Mouse (Mus musculus): ENCODE data around the gene Gins2.

Gene Gins2

GRCm38 (mm10) chr8:120599504-120599903, 10.4 kb upstream of the Gins2 start:
- peak; percentile 74 for DNase-seq (ENCODE audit: low spot score)

DNA sequence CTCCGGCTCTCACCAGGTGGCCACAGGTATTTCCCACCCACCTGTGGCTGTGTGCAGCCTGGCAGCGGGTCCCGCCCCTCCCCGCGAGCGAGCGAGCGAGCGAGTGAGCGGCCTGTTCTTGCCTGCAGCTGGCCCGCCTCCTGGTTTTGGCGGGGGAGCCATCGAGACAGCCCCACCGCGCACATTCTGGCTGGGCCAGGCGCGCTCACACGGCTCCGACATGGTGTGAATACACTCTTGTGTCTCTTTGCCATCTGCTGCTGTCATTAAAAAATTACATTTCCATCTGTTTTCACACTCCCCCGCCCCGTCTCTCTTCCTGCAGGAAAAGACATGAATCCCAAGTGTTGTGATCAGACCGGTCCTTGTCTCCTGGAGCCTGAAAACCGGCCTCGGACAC, 9.5 kb upstream of the Gins2 start:
- no peak for DNase-seq (ENCODE audit: low spot score)

DNA sequence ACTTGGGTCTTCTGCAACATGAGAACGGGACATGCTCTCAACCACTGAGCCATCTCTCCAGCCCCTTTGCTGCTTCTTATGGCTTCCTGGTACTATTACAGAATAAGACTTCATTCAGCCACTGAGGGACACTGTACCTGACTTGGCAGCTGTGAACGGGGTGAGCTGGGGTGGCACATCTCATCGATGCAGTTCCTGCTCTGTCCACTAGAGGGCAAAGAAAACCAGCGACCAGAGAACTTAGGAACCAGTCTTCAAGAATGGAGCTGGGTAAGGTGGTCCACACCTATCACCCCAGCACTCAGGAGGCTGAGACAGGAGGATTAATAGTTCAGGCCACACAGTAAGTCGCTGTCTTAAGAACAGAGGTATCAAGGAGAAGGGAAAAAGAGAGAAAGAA, 6.9 kb upstream of the Gins2 start:
- DNase-seq (ENCODE audit: low spot score): peak; percentile 81

DNA sequence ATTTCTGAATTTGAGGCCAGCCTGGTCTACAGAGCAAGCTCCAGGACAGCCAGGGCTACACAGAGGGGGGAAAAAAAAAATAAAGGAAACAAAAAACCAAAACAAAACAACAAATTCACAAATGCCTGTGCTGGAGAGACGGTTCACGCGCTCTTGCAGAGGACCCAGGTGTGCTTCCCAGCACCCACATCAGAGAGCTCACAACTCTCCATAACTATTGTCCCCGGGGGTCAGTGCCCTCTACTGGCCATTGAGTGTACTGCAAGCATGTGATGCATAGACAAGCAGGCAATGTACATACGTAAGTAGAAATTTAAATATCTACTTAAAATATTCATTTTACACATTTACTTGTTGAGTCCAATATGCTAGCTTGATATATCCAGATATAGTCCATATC, 5.5 kb upstream of the Gins2 start:
- DNase-seq (ENCODE audit: low spot score): no peak

GRCm38 (mm10) chr8:120591587-120592292, 2.6 kb upstream of the Gins2 start:
- no peak for DNase-seq (ENCODE audit: low spot score)

DNA sequence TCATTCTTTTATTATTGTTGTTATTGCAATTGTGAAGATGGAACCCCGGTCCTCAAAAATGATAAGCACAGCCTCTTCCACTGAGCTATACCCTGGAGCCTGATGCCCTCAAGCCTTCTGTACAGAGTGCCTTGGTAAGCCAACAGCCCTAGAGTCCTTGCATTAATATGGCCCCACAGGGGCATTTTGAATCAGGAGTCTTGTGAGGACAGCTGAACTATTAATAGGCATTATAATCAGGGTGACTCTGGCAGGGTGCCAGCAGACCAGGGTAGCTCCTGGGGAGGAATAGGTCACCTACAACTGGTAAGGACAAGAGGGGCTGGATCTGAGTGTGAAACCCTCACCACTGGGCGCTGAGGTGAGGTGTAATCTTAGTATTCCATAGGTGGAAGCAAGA, 817 bp upstream of the Gins2 start:
- DNase-seq (ENCODE audit: low spot score): peak; percentile 55

GRCm38 (mm10) chr8:120585521-120585920, 3.6 kb downstream of the Gins2 start:
- DNase-seq (ENCODE audit: low spot score): no peak

- DNase-seq (ENCODE audit: low spot score): no peak
Observed at GRCm38 (mm10) chr8:120581811-120582210, 7.3 kb downstream of the Gins2 start.

DNA sequence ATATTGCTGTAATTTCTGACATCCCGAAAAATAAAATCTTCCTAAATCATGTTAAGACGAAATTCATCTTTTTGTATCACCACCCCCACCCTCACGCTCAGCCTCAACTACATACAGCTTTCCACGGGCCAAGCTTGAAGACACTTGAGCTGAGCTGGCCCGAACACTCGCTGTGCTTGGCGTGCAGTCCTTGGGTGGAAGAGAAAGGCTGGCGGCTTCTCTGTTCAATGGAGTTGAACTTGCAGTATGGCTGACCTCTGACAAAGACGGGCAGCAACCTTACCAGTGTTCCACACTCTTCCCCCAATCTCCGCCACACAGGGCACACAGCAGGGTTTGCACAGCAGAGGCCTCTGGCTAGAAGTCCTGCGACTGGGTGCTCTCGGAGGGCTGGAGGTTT, 7.8 kb downstream of the Gins2 start:
- no peak for DNase-seq (ENCODE audit: low spot score)

- no peak for DNase-seq (ENCODE audit: low spot score)
Observed at GRCm38 (mm10) chr8:120580336-120581000, 8.6 kb downstream of the Gins2 start.

- DNase-seq (ENCODE audit: low spot score): no peak
Observed at GRCm38 (mm10) chr8:120577821-120578220, 11.3 kb downstream of the Gins2 start.

DNA sequence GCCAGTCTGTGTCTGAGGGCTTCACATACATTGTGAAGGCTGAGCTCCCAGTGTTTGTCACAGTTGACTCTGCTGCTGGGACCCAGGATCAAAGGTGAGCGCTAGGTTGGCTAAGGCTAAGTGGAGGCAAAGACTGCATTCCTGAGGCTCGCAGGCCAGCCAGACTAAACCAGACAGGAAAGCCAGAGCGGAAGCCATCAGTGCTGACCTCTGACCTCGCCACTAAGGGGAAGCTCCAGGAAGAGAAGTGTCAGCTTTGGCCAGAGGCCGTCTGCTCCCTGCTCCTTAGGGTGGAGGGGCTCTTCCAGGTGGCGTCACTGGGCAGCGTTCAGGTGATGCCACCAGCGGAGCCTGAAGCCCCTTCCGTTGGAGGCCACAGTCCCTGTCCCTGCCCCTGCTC, 13.3 kb downstream of the Gins2 start:
- no peak for DNase-seq (ENCODE audit: low spot score)

DNA sequence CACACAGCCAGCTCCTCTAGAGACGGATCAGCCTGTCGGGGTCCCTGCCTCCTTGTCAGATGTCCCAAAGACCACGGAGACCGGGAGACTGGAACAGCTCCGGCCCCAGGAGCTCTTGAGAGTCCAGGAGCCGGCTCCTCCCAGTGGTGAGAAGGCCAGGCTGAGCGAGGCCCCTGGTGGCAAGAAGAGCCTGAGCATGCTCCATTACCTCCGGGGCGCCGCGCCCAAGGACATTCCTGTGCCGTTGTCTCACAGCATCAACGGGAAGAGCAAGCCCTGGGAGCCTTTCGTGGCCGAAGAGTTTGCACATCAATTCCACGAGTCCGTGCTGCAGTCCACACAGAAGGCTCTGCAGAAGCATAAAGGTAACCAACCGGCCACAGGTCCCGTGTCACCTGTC, 14.2 kb downstream of the Gins2 start:
- DNase-seq (ENCODE audit: low spot score): peak; percentile 70

- no peak for DNase-seq (ENCODE audit: low spot score)
Observed at GRCm38 (mm10) chr8:120573866-120574265, 15.2 kb downstream of the Gins2 start.

- DNase-seq (ENCODE audit: low spot score): no peak
Observed at GRCm38 (mm10) chr8:120572534-120572933, 16.6 kb downstream of the Gins2 start.

DNA sequence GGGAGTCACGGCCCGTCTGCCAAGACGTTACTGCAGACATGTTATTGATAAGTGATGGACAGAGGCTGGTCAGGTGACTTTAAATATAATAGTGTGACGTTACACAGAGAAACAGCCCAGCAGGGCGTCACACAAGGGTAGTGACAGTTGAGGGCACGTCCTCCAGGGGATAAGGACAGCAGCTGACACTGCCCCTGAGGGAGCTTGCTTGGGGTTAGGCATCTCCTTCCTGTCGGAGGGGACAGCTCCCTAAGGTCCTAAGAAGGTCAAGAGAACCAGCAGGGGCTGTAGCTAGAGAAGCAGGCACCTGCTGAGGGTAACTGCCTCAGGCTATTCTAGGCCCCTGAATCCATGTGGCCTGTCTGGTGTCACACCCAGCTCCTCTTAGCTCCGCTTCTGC, 17.5 kb downstream of the Gins2 start:
- DNase-seq (ENCODE audit: low spot score): no peak

- DNase-seq (ENCODE audit: low spot score): peak; percentile 93
Observed at GRCm38 (mm10) chr8:120569939-120570715, 19.0 kb downstream of the Gins2 start.

GRCm38 (mm10) chr8:120569123-120569522, 20.0 kb downstream of the Gins2 start:
- DNase-seq (ENCODE audit: low spot score): no peak

- DNase-seq (ENCODE audit: low spot score): no peak
Observed at GRCm38 (mm10) chr8:120568164-120568798, 20.8 kb downstream of the Gins2 start.

DNA sequence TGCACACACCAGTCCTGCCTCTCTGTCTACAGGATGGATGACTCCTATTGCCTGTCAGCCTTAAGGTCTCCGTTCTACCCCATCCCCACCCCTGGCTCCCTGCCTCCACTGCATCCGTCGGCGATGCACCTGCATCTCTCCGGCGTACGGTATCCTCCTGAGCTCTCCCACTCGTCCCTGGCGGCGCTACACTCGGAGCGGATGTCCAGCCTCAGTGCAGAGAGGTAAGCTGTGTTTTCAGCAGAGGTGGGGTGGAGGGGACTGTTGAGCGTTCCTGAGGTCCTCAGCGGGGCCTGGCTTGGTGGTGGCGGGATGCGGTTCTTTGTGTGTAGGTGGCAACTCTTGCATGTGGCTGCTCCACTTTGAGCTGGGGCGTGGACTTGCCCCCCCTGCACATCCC, 21.4 kb downstream of the Gins2 start:
- DNase-seq (ENCODE audit: low spot score): no peak

GRCm38 (mm10) chr8:120566681-120567080, 22.4 kb downstream of the Gins2 start:
- peak; percentile 68 for DNase-seq (ENCODE audit: low spot score)

DNA sequence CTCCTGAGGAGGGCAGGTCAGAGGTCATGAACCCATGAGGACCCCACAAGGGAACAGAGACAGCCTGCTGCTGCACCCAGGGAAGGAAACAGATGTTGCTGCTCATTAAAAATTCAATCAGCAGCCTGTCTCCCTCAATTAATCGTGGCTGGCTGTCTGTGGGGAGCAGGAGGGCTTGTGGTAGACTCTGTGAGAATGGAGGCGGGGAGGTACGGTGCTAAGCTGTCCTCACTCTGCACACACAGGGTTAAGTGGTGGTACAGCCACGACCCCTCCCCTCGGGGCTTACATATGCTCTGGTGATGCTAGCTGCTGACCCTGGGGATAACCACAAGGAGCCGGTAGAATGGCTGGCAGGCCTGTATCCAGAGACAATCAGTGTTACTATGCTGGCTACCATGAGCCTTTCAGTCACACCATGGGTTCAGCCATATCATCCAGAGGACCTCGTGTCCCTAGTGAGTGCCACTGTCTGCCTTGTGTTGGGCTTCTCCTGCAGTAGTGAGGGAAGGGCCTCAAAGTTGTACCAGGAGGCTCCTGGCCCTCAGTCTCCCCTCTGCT, 23.9 kb downstream of the Gins2 start:
- DNase-seq (ENCODE audit: low spot score): peak; percentile 42

All from MN1 (cell line).